Mouse (Mus musculus) ES-Bruce4 (cell line): ENCODE data around the gene Umodl1.

ENCODE experiments used
- CTCF ChIP-seq: IDR thresholded peaks from one replicate; pipeline ENCODE4 v1.8.1; 2011; ENCODE audit warnings: low read depth, low read length
- POLR2A ChIP-seq: IDR thresholded peaks from one replicate; pipeline ENCODE4 v1.8.1; 2011; ENCODE audit warnings: low read length; ENCODE audit not compliant: insufficient read depth

- TF ChIP-seq CTCF (no peak), POLR2A (no peak)
Observed at GRCm38 (mm10) chr17:30996296-30996695, 41.9 kb downstream of the Umodl1 start.
